Mouse (Mus musculus) E14TG2a.4 (cell line): Measurements from ENCODE around the gene Yipf1.

Experiments used
- H3K27me3 ChIP-seq: 2 replicates; pipeline ENCODE4 v1.6.1; 2014; ENCODE audit warnings: low read length, control low read depth; ENCODE audit not compliant: insufficient read depth
- H3K36me3 ChIP-seq: 2 replicates; pipeline ENCODE4 v1.6.1; 2014; ENCODE audit warnings: low read length, control low read depth; ENCODE audit not compliant: insufficient read depth
- H3K4me1 ChIP-seq: replicated peaks from 2 replicates; pipeline ENCODE4 v1.6.1; 2014; ENCODE audit warnings: low read depth, low read length, control low read depth
- H3K4me3 ChIP-seq: replicated peaks from 2 replicates; pipeline ENCODE4 v1.5.1; 2014; ENCODE audit warnings: mild to moderate bottlenecking, low read length
- H3K9me3 ChIP-seq: 2 replicates; pipeline ENCODE4 v1.6.1; 2014; ENCODE audit warnings: low read length, control low read depth
- CTCF ChIP-seq: conservative IDR thresholded peaks from 2 replicates; pipeline ENCODE4 v1.5.1; 2014; ENCODE audit warnings: low read length
- NANOG ChIP-seq: IDR thresholded peaks from 2 replicates; pipeline ENCODE4 v1.6.1; 2014; ENCODE audit warnings: borderline replicate concordance, low read length, mixed read lengths
- POU5F1 ChIP-seq: IDR thresholded peaks from 2 replicates; pipeline ENCODE4 v1.6.1; 2014; ENCODE audit warnings: low read length, borderline replicate concordance

The Yipf1 gene

DNA sequence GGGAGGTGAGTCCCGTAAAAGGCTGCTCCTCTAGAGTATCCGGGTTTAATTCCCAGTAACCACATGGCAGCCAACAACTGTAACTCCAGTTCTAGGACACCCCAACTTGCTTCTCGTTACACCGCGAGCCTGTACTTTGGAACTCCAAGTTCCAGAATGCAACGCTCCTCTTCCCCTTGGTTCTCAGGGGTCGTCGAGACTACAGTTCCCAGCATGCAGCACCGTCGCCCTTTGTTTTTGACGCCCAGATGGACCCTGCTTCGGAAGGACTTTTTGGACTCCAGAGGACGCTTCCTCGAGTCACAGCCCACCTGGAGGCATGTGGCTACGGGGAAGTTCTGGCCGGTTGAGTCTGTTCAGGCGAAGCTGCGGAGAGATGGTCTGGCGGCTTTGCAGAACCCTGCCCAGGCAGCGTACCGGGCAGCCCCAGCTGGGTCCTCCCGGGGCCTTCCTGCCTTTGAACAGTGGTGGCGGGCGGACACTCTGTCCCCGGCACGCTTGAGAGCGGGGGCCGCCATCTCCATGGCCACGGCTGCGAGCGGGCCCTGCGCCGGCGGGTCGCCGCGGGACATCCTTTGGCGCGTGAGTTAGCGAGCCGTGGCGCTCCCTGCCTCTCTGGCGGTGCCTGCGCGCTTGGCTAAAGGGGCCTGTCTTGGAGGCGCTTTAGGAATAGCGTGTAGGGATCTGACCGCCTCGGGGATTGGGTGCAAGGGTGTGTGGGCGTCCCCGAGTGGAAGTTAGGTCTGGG is 53.6 kb downstream of the Yipf1 start, which contains the start of gene Ndc1:
Gene Ndc1 (plus strand): TSS at position 218 of the 748 bp plus-strand sequence.
- peaks cover 54% of the 10 kb centered on the region for H3K4me1 ChIP-seq
- no peaks in the 10 kb centered on the region for H3K27me3 ChIP-seq
- TF ChIP-seq POU5F1 (no peak), CTCF (no peak), NANOG (no peak)
- H3K9me3 ChIP-seq: no peaks in the 10 kb centered on the region
- H3K36me3 ChIP-seq: peaks cover 40% of the 10 kb centered on the region
- peak within 1 kb of the TSS; percentile 94 for H3K4me3 ChIP-seq

DNA sequence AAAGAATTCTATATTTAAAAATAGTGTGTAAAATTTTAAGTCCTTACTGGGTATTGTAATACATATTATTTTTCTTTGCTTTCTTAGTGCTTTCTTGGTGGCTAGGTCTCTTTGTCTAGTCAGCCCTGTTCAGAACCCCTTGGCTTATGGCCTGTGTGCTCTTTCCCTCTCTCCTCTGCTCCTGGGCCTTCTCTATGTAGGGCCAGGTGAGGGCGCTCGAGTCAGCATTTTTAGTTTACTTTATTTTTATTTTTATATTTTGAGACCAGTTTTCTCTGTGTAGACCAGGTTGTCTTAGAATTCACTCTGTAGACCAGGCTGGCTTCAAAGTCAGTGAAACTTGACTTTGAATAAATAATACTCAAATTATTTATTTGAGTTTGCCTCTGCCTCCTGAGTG is 58.1 kb downstream of the Yipf1 start:
- H3K36me3 ChIP-seq: peaks cover 84% of the 10 kb centered on the region
- no peak overlapping the region for H3K4me3 ChIP-seq
- no peak for TF ChIP-seq NANOG
- no peak for TF ChIP-seq CTCF
- TF ChIP-seq POU5F1: no peak
- no peaks in the 10 kb centered on the region for H3K9me3 ChIP-seq
- no peaks in the 10 kb centered on the region for H3K27me3 ChIP-seq
- H3K4me1 ChIP-seq: peaks cover 25% of the 10 kb centered on the region

DNA sequence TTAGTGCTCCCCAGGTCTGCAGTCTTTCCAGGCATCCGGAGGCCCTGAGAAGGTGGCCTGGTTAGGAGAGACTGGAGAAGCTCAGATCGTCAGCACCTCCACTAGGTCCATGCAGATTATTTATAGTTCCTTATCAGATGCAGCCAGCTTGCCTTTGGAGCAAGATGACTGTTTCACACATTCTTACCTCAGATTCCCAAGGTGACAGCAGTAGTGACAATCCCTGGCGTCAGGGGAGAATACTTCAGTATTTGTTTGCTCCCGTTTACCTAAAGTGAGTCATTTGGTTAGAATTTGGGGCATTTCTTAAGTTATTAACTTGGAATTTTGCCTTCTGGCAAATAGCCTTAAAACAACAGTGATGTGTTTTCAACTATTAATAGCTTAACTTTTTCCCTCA is 60.5 kb downstream of the Yipf1 start:
- TF ChIP-seq NANOG: no peak
- no peak for TF ChIP-seq CTCF
- no peak for TF ChIP-seq POU5F1
- H3K4me1 ChIP-seq: peaks cover 11% of the 10 kb centered on the region
- peaks cover 93% of the 10 kb centered on the region for H3K36me3 ChIP-seq
- no peak overlapping the region for H3K4me3 ChIP-seq
- H3K9me3 ChIP-seq: no peaks in the 10 kb centered on the region
- H3K27me3 ChIP-seq: no peaks in the 10 kb centered on the region

DNA sequence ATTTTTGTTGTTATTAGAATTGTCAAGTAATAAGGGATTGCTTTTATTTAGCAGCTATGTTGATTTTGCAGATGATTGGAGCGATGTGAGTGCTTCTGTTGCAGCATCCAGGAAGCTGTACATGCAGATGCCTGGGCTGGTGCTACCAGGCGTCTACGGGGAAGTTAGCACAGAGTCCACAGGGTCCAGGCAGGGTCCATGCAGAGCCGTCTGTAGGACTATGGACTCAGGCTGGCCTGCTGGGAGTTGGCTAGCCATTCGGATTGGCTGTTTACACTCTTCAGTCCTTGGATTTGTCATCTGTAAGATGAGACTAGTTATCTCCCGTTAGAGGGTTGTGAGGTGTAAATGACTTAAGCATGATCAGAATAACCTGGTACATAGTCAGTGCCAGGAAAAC is 64.8 kb downstream of the Yipf1 start:
- peaks cover 6% of the 10 kb centered on the region for H3K4me1 ChIP-seq
- TF ChIP-seq NANOG (no peak), CTCF (no peak)

DNA sequence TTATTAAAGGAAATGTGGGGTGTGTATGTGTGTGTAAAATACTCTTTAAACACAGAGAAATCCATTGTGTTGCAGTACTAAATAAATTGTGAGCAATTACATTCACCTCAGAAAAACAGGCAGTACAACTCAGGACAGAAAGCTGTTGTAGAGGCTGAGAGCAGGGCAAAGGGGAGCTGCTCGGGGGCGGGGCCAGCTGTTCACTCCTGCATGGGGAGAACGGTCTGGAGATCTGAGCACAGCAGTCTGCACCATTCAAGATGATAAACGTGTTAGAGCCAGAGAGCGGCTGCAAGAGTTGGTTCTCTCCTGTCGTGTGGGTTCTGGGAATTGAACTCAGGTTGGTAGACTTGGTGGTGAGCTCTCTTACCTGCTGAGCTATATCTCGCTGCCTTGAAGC is 66.7 kb downstream of the Yipf1 start:
- H3K36me3 ChIP-seq: peaks cover 89% of the 10 kb centered on the region
- H3K4me1 ChIP-seq: peaks cover 4% of the 10 kb centered on the region
- no peak overlapping the region for H3K4me3 ChIP-seq
- TF ChIP-seq POU5F1 (no peak), NANOG (no peak), CTCF (no peak)
- no peaks in the 10 kb centered on the region for H3K27me3 ChIP-seq
- no peaks in the 10 kb centered on the region for H3K9me3 ChIP-seq

More for the DNA sequence above, 64.8 kb downstream of the Yipf1 start:
- Histone ChIP-seq H3K27me3 (no peaks in the 10 kb centered on the region), H3K4me3 (no peak overlapping the region), H3K36me3 (peaks cover 89% of the 10 kb centered on the region), H3K9me3 (no peaks in the 10 kb centered on the region)

DNA sequence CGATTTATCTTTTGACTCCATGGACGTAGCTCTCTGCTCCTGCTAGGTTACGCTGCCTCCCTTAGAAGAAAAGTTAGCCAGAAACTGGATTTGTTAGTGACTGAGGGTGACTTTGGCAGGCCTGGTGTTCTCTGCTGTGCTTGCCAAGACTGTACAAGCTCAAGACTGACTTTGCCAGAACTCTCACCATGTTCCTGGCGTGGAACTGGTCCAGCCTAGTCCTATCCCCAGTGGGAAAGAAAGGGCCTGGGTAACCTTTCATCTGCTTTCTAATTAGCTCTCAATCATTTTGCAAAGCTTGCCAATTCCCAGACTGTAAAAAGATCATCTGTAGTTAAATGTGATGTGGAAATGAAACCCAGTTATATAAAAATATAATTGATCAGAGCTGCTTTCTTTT is 72.9 kb downstream of the Yipf1 start:
- TF ChIP-seq POU5F1: no peak
- TF ChIP-seq CTCF: no peak
- TF ChIP-seq NANOG: no peak
- Histone ChIP-seq H3K4me3 (no peak overlapping the region), H3K36me3 (peaks cover 94% of the 10 kb centered on the region), H3K4me1 (no peaks in the 10 kb centered on the region), H3K9me3 (no peaks in the 10 kb centered on the region), H3K27me3 (no peaks in the 10 kb centered on the region)

DNA sequence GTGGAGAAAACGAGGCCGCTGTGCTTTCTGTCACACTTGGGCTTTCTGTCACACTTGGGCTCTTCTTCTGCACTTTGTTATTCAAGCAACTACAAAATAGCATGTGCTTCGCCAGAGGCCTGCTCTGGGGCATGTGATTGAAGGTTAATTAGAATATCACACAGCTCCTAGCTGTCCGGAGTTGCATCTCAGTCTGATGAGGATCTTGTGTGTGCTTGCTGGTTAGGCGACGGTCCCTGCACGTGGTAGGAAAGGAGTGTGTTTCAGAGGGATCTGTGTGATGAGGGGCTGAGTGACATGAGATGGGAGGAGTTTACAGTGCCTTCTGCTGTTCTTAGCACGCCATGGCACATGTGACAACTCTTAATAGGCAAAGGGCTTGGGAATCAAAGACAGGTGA is 73.3 kb downstream of the Yipf1 start:
- Histone ChIP-seq H3K27me3 (no peaks in the 10 kb centered on the region), H3K4me1 (no peaks in the 10 kb centered on the region), H3K4me3 (no peak overlapping the region), H3K36me3 (peaks cover 95% of the 10 kb centered on the region), H3K9me3 (no peaks in the 10 kb centered on the region)
- TF ChIP-seq CTCF (no peak), POU5F1 (no peak), NANOG (no peak)

DNA sequence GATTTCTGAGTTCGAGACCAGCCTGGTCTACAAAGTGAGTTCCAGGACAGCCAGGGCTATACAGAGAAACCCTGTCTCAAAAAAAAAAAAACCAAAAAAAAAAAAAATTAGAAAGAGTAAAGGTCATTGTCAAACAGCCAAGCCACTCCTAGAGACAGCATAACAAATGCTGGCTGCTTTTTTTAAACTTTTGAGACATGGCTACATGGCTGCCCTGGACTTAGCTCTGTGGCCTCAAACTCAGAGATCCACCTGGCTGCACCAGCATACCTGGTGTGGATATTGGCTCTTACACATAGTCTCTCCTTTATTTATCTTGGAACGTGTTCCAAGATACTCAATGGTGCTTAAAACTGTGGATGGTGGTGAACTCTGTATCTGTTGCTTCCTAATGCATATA is 74.1 kb downstream of the Yipf1 start:
- Histone ChIP-seq H3K9me3 (no peaks in the 10 kb centered on the region), H3K27me3 (no peaks in the 10 kb centered on the region), H3K4me1 (no peaks in the 10 kb centered on the region), H3K36me3 (peaks cover 95% of the 10 kb centered on the region), H3K4me3 (no peak overlapping the region)
- TF ChIP-seq POU5F1: no peak
- no peak for TF ChIP-seq CTCF
- no peak for TF ChIP-seq NANOG

DNA sequence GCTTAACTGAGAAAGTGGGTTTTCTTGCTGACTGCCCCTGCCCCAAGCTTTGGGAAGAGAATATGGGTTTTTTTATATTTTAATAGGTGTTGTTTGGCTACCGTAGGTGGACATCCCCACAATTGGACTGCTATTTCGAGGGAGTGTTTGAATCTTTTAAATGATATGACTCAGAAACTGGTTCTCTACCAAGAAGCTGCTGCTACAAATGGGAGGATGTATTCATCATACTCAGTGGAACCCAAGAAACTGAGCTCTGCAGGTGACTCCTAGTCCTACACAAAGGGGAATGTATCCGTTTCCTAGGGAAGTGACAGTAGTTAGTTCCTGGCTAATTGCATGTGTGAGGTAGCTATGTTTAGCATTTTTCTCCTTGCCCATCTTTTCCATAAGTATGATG is 75.2 kb downstream of the Yipf1 start:
- peaks cover 96% of the 10 kb centered on the region for H3K36me3 ChIP-seq
- H3K4me1 ChIP-seq: no peaks in the 10 kb centered on the region
- TF ChIP-seq NANOG: no peak
- no peaks in the 10 kb centered on the region for H3K9me3 ChIP-seq
- no peaks in the 10 kb centered on the region for H3K27me3 ChIP-seq
- no peak overlapping the region for H3K4me3 ChIP-seq
